Mouse (Mus musculus): Measurements from ENCODE around the gene Zbtb33. TPM values are rescaled to one million over a fixed set of nuclear protein-coding genes. Genes with fewer than 3 reads are reported as not detected.

Zbtb33 gene
- polyA plus RNA-seq, 1 experiment from 2014 or later: 10.8 TPM

- Histone ChIP-seq H3K4me2 (ENCODE audit: low read length) (no peak overlapping the region), H3K4me3 (replicated peaks; ENCODE audit: low read depth, low read length) (no peak overlapping the region), H3K4me1 (ENCODE audit: control insufficient read depth, insufficient read depth, low read length) (no peaks in the 10 kb centered on the region), H3K9me3 (ENCODE audit: control insufficient read depth, low read length) (no peaks in the 10 kb centered on the region), H3K36me3 (ENCODE audit: control insufficient read depth, insufficient read depth, low read length) (no peaks in the 10 kb centered on the region), H3K27me3 (ENCODE audit: control insufficient read depth, insufficient read depth, low read length) (no peaks in the 10 kb centered on the region), H3K27ac (replicated peaks; ENCODE audit: low read depth, low read length) (no peak overlapping the region), H3K9ac (replicated peaks; ENCODE audit: low read length) (no peak overlapping the region)
- 21% methylated on average over 2 of the region's 2 CpGs for WGBS
- no peak for ATAC-seq (ENCODE audit: low FRiP score, low TSS enrichment)
- no peak for DNase-seq
These were observed 4.1 kb upstream of the Zbtb33 start for GRCm38 (mm10) chrX:38185520-38185919.

- DNase-seq (peak; percentile 12), ATAC-seq (ENCODE audit: low FRiP score, low TSS enrichment) (0 out of 2 replicates have a peak, but pooled peaks have one; percentile 25)
- peak overlapping the region; percentile 86; the same call in 1 of the 2 replicates for H3K27ac ChIP-seq (replicated peaks; ENCODE audit: low read depth, low read length)
These were observed 818 bp downstream of the Zbtb33 start for GRCm38 (mm10) chrX:38190458-38190764.

GRCm38 (mm10) chrX:38201816-38202215 is 12.2 kb downstream of the Zbtb33 start:
- WGBS: 81% methylated on average over 2 of the region's 2 CpGs
- H3K36me3 ChIP-seq (ENCODE audit: control insufficient read depth, insufficient read depth, low read length): no peaks in the 10 kb centered on the region
- H3K4me3 ChIP-seq (replicated peaks; ENCODE audit: low read depth, low read length): no peak overlapping the region
- no peak overlapping the region for H3K4me2 ChIP-seq (ENCODE audit: low read length)
- DNase-seq (peak; percentile 3), ATAC-seq (ENCODE audit: low FRiP score, low TSS enrichment) (no peak)
- H3K27ac ChIP-seq (replicated peaks; ENCODE audit: low read depth, low read length): no peak overlapping the region
- no peaks in the 10 kb centered on the region for H3K27me3 ChIP-seq (ENCODE audit: control insufficient read depth, insufficient read depth, low read length)
- H3K9me3 ChIP-seq (ENCODE audit: control insufficient read depth, low read length): no peaks in the 10 kb centered on the region
- H3K4me1 ChIP-seq (ENCODE audit: control insufficient read depth, insufficient read depth, low read length): no peaks in the 10 kb centered on the region
- H3K9ac ChIP-seq (replicated peaks; ENCODE audit: low read length): no peak overlapping the region

More at GRCm38 (mm10) chrX:38190458-38190764, 818 bp downstream of the Zbtb33 start:
- H3K4me3 ChIP-seq (replicated peaks; ENCODE audit: low read depth, low read length): peak overlapping the region; percentile 62
- peak overlapping the region; percentile 55 for H3K4me2 ChIP-seq (ENCODE audit: low read length)
- H3K36me3 ChIP-seq (ENCODE audit: control insufficient read depth, insufficient read depth, low read length): no peaks in the 10 kb centered on the region
- no peaks in the 10 kb centered on the region for H3K27me3 ChIP-seq (ENCODE audit: control insufficient read depth, insufficient read depth, low read length)
- peaks cover 6% of the 10 kb centered on the region; the same call in 1 of the 2 replicates for H3K4me1 ChIP-seq (ENCODE audit: control insufficient read depth, insufficient read depth, low read length)
- H3K9me3 ChIP-seq (ENCODE audit: control insufficient read depth, low read length): no peaks in the 10 kb centered on the region
- H3K9ac ChIP-seq (replicated peaks; ENCODE audit: low read length): peak overlapping the region; percentile 81
- 18% methylated on average over 3 of the region's 3 CpGs for WGBS

GRCm38 (mm10) chrX:38207392-38207791 is 17.8 kb downstream of the Zbtb33 start:
- DNase-seq (no peak), ATAC-seq (ENCODE audit: low FRiP score, low TSS enrichment) (no peak)
- Histone ChIP-seq H3K4me1 (ENCODE audit: control insufficient read depth, insufficient read depth, low read length) (no peaks in the 10 kb centered on the region), H3K9ac (replicated peaks; ENCODE audit: low read length) (no peak overlapping the region), H3K4me3 (replicated peaks; ENCODE audit: low read depth, low read length) (no peak overlapping the region), H3K36me3 (ENCODE audit: control insufficient read depth, insufficient read depth, low read length) (no peaks in the 10 kb centered on the region), H3K9me3 (ENCODE audit: control insufficient read depth, low read length) (no peaks in the 10 kb centered on the region), H3K27me3 (ENCODE audit: control insufficient read depth, insufficient read depth, low read length) (no peaks in the 10 kb centered on the region), H3K4me2 (ENCODE audit: low read length) (no peak overlapping the region), H3K27ac (replicated peaks; ENCODE audit: low read depth, low read length) (no peak overlapping the region)
- 81% methylated on average over 1 of the region's 1 CpGs for WGBS

- H3K27ac ChIP-seq (replicated peaks; ENCODE audit: low read depth, low read length): no peak overlapping the region
- ATAC-seq (ENCODE audit: low FRiP score, low TSS enrichment): no peak
- peak; percentile 38 for DNase-seq
These were observed 27.5 kb downstream of the Zbtb33 start for GRCm38 (mm10) chrX:38216986-38217675.

GRCm38 (mm10) chrX:38217676-38217991 is 28.0 kb downstream of the Zbtb33 start:
- Histone ChIP-seq H3K4me1 (ENCODE audit: control insufficient read depth, insufficient read depth, low read length) (no peaks in the 10 kb centered on the region), H3K27ac (replicated peaks; ENCODE audit: low read depth, low read length) (no peak overlapping the region), H3K27me3 (ENCODE audit: control insufficient read depth, insufficient read depth, low read length) (no peaks in the 10 kb centered on the region), H3K4me2 (ENCODE audit: low read length) (no peak overlapping the region), H3K36me3 (ENCODE audit: control insufficient read depth, insufficient read depth, low read length) (no peaks in the 10 kb centered on the region), H3K9me3 (ENCODE audit: control insufficient read depth, low read length) (no peaks in the 10 kb centered on the region), H3K9ac (replicated peaks; ENCODE audit: low read length) (no peak overlapping the region), H3K4me3 (replicated peaks; ENCODE audit: low read depth, low read length) (no peak overlapping the region)
- DNase-seq (no peak), ATAC-seq (ENCODE audit: low FRiP score, low TSS enrichment) (no peak)
- WGBS: 70% methylated on average over 2 of the region's 2 CpGs

More at GRCm38 (mm10) chrX:38216986-38217675, 27.5 kb downstream of the Zbtb33 start:
- Histone ChIP-seq H3K4me3 (replicated peaks; ENCODE audit: low read depth, low read length) (no peak overlapping the region), H3K9me3 (ENCODE audit: control insufficient read depth, low read length) (no peaks in the 10 kb centered on the region), H3K9ac (replicated peaks; ENCODE audit: low read length) (no peak overlapping the region), H3K4me2 (ENCODE audit: low read length) (no peak overlapping the region), H3K27me3 (ENCODE audit: control insufficient read depth, insufficient read depth, low read length) (no peaks in the 10 kb centered on the region), H3K36me3 (ENCODE audit: control insufficient read depth, insufficient read depth, low read length) (no peaks in the 10 kb centered on the region), H3K4me1 (ENCODE audit: control insufficient read depth, insufficient read depth, low read length) (no peaks in the 10 kb centered on the region)
- 84% methylated on average over 9 of the region's 9 CpGs for WGBS

- Histone ChIP-seq H3K9ac (replicated peaks; ENCODE audit: low read length) (no peak overlapping the region), H3K4me2 (ENCODE audit: low read length) (no peak overlapping the region), H3K36me3 (ENCODE audit: control insufficient read depth, insufficient read depth, low read length) (no peaks in the 10 kb centered on the region), H3K4me1 (ENCODE audit: control insufficient read depth, insufficient read depth, low read length) (no peaks in the 10 kb centered on the region), H3K27ac (replicated peaks; ENCODE audit: low read depth, low read length) (no peak overlapping the region), H3K27me3 (ENCODE audit: control insufficient read depth, insufficient read depth, low read length) (no peaks in the 10 kb centered on the region), H3K9me3 (ENCODE audit: control insufficient read depth, low read length) (no peaks in the 10 kb centered on the region), H3K4me3 (replicated peaks; ENCODE audit: low read depth, low read length) (no peak overlapping the region)
- DNase-seq (no peak), ATAC-seq (ENCODE audit: low FRiP score, low TSS enrichment) (no peak)
- 45% methylated on average over 2 of the region's 2 CpGs for WGBS
These were observed 33.2 kb downstream of the Zbtb33 start for GRCm38 (mm10) chrX:38222757-38223156.

- DNase-seq (peak; percentile 34), ATAC-seq (ENCODE audit: low FRiP score, low TSS enrichment) (no peak)
- 70% methylated on average over 1 of the region's 1 CpGs for WGBS
These were observed 40.3 kb downstream of the Zbtb33 start for GRCm38 (mm10) chrX:38229888-38230287.

GRCm38 (mm10) chrX:38237731-38238130 is 48.1 kb downstream of the Zbtb33 start:
- no peak overlapping the region for H3K27ac ChIP-seq (replicated peaks; ENCODE audit: low read depth, low read length)
- peak; percentile 39 for DNase-seq
- 41% methylated on average over 2 of the region's 2 CpGs for WGBS
- no peaks in the 10 kb centered on the region for H3K27me3 ChIP-seq (ENCODE audit: control insufficient read depth, insufficient read depth, low read length)
- no peaks in the 10 kb centered on the region for H3K4me1 ChIP-seq (ENCODE audit: control insufficient read depth, insufficient read depth, low read length)
- no peak overlapping the region for H3K9ac ChIP-seq (replicated peaks; ENCODE audit: low read length)
- no peak overlapping the region for H3K4me2 ChIP-seq (ENCODE audit: low read length)
- H3K9me3 ChIP-seq (ENCODE audit: control insufficient read depth, low read length): no peaks in the 10 kb centered on the region
- ATAC-seq (ENCODE audit: low FRiP score, low TSS enrichment): no peak
- no peak overlapping the region for H3K4me3 ChIP-seq (replicated peaks; ENCODE audit: low read depth, low read length)
- H3K36me3 ChIP-seq (ENCODE audit: control insufficient read depth, insufficient read depth, low read length): no peaks in the 10 kb centered on the region

More at GRCm38 (mm10) chrX:38229888-38230287, 40.3 kb downstream of the Zbtb33 start:
- Histone ChIP-seq H3K4me1 (ENCODE audit: control insufficient read depth, insufficient read depth, low read length) (no peaks in the 10 kb centered on the region), H3K27ac (replicated peaks; ENCODE audit: low read depth, low read length) (no peak overlapping the region), H3K9me3 (ENCODE audit: control insufficient read depth, low read length) (no peaks in the 10 kb centered on the region), H3K4me2 (ENCODE audit: low read length) (no peak overlapping the region), H3K4me3 (replicated peaks; ENCODE audit: low read depth, low read length) (no peak overlapping the region), H3K9ac (replicated peaks; ENCODE audit: low read length) (no peak overlapping the region), H3K27me3 (ENCODE audit: control insufficient read depth, insufficient read depth, low read length) (no peaks in the 10 kb centered on the region), H3K36me3 (ENCODE audit: control insufficient read depth, insufficient read depth, low read length) (no peaks in the 10 kb centered on the region)

Data from midbrain, embryonic 14.5 days (tissue).